ENCODE assay signal across 8 mouse cellular contexts in genomic region chr10:127536586-127537314, GRCm38 (mm10). TPM values are rescaled to one million over a fixed set of nuclear protein-coding genes. Genes with fewer than 3 reads are reported as not detected.
DNase-seq lines count a peak whose midpoint lies in the region; ATAC-seq and TF ChIP-seq lines count a peak whose summit lies in the region.
"Had no signal": no experiment of that assay in that cellular context is flagged by ENCODE, and none has a peak within 500 bp of the region (broad histone marks: within the 10 kb centered on the region; RNA-seq: fewer than 3 reads in every experiment).

No protein-coding gene starts in this region.

- no peak overlapping the region for H3K4me2 ChIP-seq in neural tube, embryonic 11.5 days (ENCODE audit: low read depth)
- H3K4me2 ChIP-seq: embryonic facial prominence, embryonic 12.5 days had no signal

- peaks cover 42% of the 10 kb centered on the region for H3K27me3 ChIP-seq in neural tube, embryonic 11.5 days (ENCODE audit: control insufficient read depth, insufficient read depth, low read length)

- no peak overlapping the region for H3K27ac ChIP-seq in left cerebral cortex, adult 2 months
- no peak overlapping the region for H3K27ac ChIP-seq in cortical plate, adult 2 months (ENCODE audit: insufficient read depth, low read length)
- H3K27ac ChIP-seq in neural tube, embryonic 11.5 days (ENCODE audit: low read depth, low read length) = no peak overlapping the region
- H3K27ac ChIP-seq: embryonic facial prominence, embryonic 12.5 days had no signal

- 0 out of 2 replicates have a peak, but pooled peaks have one; percentile 39 for ATAC-seq in neural tube, embryonic 11.5 days (ENCODE audit: insufficient read depth, low FRiP score, low TSS enrichment)

- DNase-seq in left cerebral cortex, adult 2 months (ENCODE audit: extremely low spot score in 1 of 2, low spot score in 2 of 2) = no peak
- DNase-seq in left cerebral cortex, adult 9 months (ENCODE audit: low spot score in 2 of 2) = no peak
- DNase-seq in NIH3T3 (ENCODE audit: low read depth) = peak; percentile 79
- peak; percentile 80 for DNase-seq in induced T-regulatory cell, adult 2 months (ENCODE audit: low read depth)
- peak; percentile 66 for DNase-seq in neural tube, embryonic 11.5 days (ENCODE audit: low spot score)
- no peak for DNase-seq in yolk sac, embryonic 10.5 days (ENCODE audit: low spot score)

- peaks cover 2% of the 10 kb centered on the region; the same call in 1 of the 2 replicates for H3K4me1 ChIP-seq in cortical plate, adult 2 months (ENCODE audit: control insufficient read depth, insufficient read depth, low read length)
- H3K4me1 ChIP-seq in neural tube, embryonic 11.5 days (ENCODE audit: control insufficient read depth, insufficient read depth, low read length) = peaks cover 22% of the 10 kb centered on the region

- H3K36me3 ChIP-seq in neural tube, embryonic 11.5 days (ENCODE audit: control insufficient read depth, insufficient read depth, low read length) = peaks cover 7% of the 10 kb centered on the region; the same call in 1 of the 2 replicates

- no peak for TF ChIP-seq POLR2A in cortical plate, adult 2 months (IDR thresholded peaks at IDR 0.05; ENCODE audit: extremely low read depth, insufficient read depth, low read length)

- H3K9me3 ChIP-seq in neural tube, embryonic 11.5 days (ENCODE audit: control insufficient read depth, low read length) = no peaks in the 10 kb centered on the region
- H3K9me3 ChIP-seq: embryonic facial prominence, embryonic 12.5 days had no signal

- peak; percentile 56 for TF ChIP-seq CTCF in left cerebral cortex, adult 2 months (IDR thresholded peaks at IDR 0.05)
- TF ChIP-seq CTCF in cortical plate, adult 2 months (IDR thresholded peaks at IDR 0.05; ENCODE audit: extremely low read depth, insufficient read depth, low read length) = peak; percentile 44; the same call in 1 of the 2 replicates

- H3K4me3 ChIP-seq in left cerebral cortex, adult 2 months = no peak overlapping the region
- no peak overlapping the region for H3K4me3 ChIP-seq in cortical plate, adult 2 months (ENCODE audit: insufficient read depth, low read length)
- H3K4me3 ChIP-seq in neural tube, embryonic 11.5 days (ENCODE audit: low read depth, low read length) = no peak overlapping the region
- H3K4me3 ChIP-seq: embryonic facial prominence, embryonic 12.5 days had no signal

- intact Hi-C loops in left cerebral cortex, adult 2 months (cut with DNase I) = loop anchor here (1.0 to 2.0 kb wide), 2 partner anchors 24 to 198 kb away; no protein-coding TSS in a partner anchor

- H3K9ac ChIP-seq in neural tube, embryonic 11.5 days (ENCODE audit: low read length) = no peak overlapping the region
- H3K9ac ChIP-seq: embryonic facial prominence, embryonic 12.5 days had no signal

- WGBS in neural tube, embryonic 11.5 days = 9% methylated on average over 8 of the region's 8 CpGs

RNA-seq across cellular contexts. Expression of gene Nxph4, which starts 2.4 kb away (rescaled TPM):
- 1 to 10 TPM; 5.4 to 5.5 TPM for total RNA-seq in left cerebral cortex, adult 2 months (2021)
- polyA plus RNA-seq in cortical plate, adult 2 months (2012; rRNA removed) = 3.0 and 3.8 TPM in 2 replicates
- polyA plus RNA-seq in neural tube, embryonic 11.5 days (2014; fragmentation: Nextera tagmentation; extraction: Ambion mirVana) = 45.7 and 46.8 TPM in 2 replicates

RNA-seq across cellular contexts. Expression of gene Shmt2, which starts 14.5 kb away (rescaled TPM):
- total RNA-seq in left cerebral cortex, adult 2 months (2021) = 10 to 100 TPM; 24.1 to 26.0 TPM
- 38.6 and 39.7 TPM in 2 replicates for polyA plus RNA-seq in cortical plate, adult 2 months (2012; rRNA removed)
- 82.1 and 91.5 TPM in 2 replicates for polyA plus RNA-seq in neural tube, embryonic 11.5 days (2014; fragmentation: Nextera tagmentation; extraction: Ambion mirVana)

RNA-seq across cellular contexts. Expression of gene Ndufa4l2, which starts 22.0 kb away (rescaled TPM):
- 1 to 10 TPM; 4.2 to 5.6 TPM for total RNA-seq in left cerebral cortex, adult 2 months (2021)
- 10.0 and 10.6 TPM in 2 replicates for polyA plus RNA-seq in cortical plate, adult 2 months (2012; rRNA removed)
- polyA plus RNA-seq in neural tube, embryonic 11.5 days (2014; fragmentation: Nextera tagmentation; extraction: Ambion mirVana) = 2.4 and 3.4 TPM in 2 replicates

RNA-seq across cellular contexts. Expression of gene Stac3, which starts 35.3 kb away (rescaled TPM):
- 1 to 10 TPM; 2.6 to 9.9 TPM for total RNA-seq in left cerebral cortex, adult 2 months (2021)
- 9.5 and 10.6 TPM in 2 replicates for polyA plus RNA-seq in cortical plate, adult 2 months (2012; rRNA removed)
- polyA plus RNA-seq in neural tube, embryonic 11.5 days (2014; fragmentation: Nextera tagmentation; extraction: Ambion mirVana) = 0.50 and 0.95 TPM in 2 replicates

Comparison
In these comparisons a context has a peak if more than half of its experiments do, and no peak if none do; other contexts are left out.
1. DNase-seq: peak in NIH3T3 (single experiment), induced T-regulatory cell, adult 2 months (single experiment) and neural tube, embryonic 11.5 days (single experiment); none in left cerebral cortex, adult 2 months (0 of 2), left cerebral cortex, adult 9 months (0 of 2) and yolk sac, embryonic 10.5 days (single experiment).